In genomic region chr2:36103069-36103554, GRCm38 (mm10) we compare ENCODE assay signal across 10 mouse cellular contexts. TPM values are rescaled to one million over a fixed set of nuclear protein-coding genes. Genes with fewer than 3 reads are reported as not detected.
A peak's percentile ranks its signal among the peaks of the same experiment; 100 is the strongest.
DNase-seq lines count a peak whose midpoint lies in the region; ATAC-seq lines count a peak whose summit lies in the region.
"Had no signal": no experiment of that assay in that cellular context is flagged by ENCODE, and none has a peak within 500 bp of the region (broad histone marks: within the 10 kb centered on the region; RNA-seq: fewer than 3 reads in every experiment).

No protein-coding gene starts in this region.

- ATAC-seq in kidney, embryonic 14.5 days (ENCODE audit: low FRiP score, low TSS enrichment) = no peak
- no peak for ATAC-seq in embryonic facial prominence, embryonic 12.5 days (ENCODE audit: insufficient number of reproducible peaks, insufficient read depth, low FRiP score, low TSS enrichment)
- ATAC-seq in hindbrain, embryonic 13.5 days (ENCODE audit: low FRiP score) = no peak
- no peak for ATAC-seq in midbrain, embryonic 15.5 days (replicated peaks)
- no peak for ATAC-seq in activated CD4-positive, CD25-positive, alpha-beta regulatory T cell, adult 4 months

- H3K27me3 ChIP-seq in kidney, embryonic 14.5 days (ENCODE audit: control insufficient read depth, insufficient read depth, low read length) = peaks cover 93% of the 10 kb centered on the region
- H3K27me3 ChIP-seq in embryonic facial prominence, embryonic 12.5 days = peaks cover 91% of the 10 kb centered on the region
- peaks cover 99% of the 10 kb centered on the region for H3K27me3 ChIP-seq in hindbrain, embryonic 13.5 days
- peaks cover 87% of the 10 kb centered on the region for H3K27me3 ChIP-seq in midbrain, embryonic 15.5 days (replicated peaks)

- H3K9me3 ChIP-seq in kidney, embryonic 14.5 days (ENCODE audit: control insufficient read depth, low read length) = no peaks in the 10 kb centered on the region
- H3K9me3 ChIP-seq in embryonic facial prominence, embryonic 12.5 days = no peaks in the 10 kb centered on the region
- no peaks in the 10 kb centered on the region for H3K9me3 ChIP-seq in hindbrain, embryonic 13.5 days
- no peaks in the 10 kb centered on the region for H3K9me3 ChIP-seq in midbrain, embryonic 15.5 days

- peak overlapping the region; percentile 34; the same call in 1 of the 2 replicates for H3K9ac ChIP-seq in kidney, embryonic 14.5 days (ENCODE audit: low read depth, low read length)
- peak overlapping the region; percentile 88 for H3K9ac ChIP-seq in embryonic facial prominence, embryonic 12.5 days
- H3K9ac ChIP-seq in hindbrain, embryonic 13.5 days = no peak overlapping the region
- H3K9ac ChIP-seq in midbrain, embryonic 15.5 days = no peak overlapping the region
- H3K9ac ChIP-seq: liver, embryonic 14.5 days had no signal

- peaks cover 24% of the 10 kb centered on the region for H3K4me1 ChIP-seq in kidney, embryonic 14.5 days (ENCODE audit: control insufficient read depth, insufficient read depth, low read length)
- peaks cover 48% of the 10 kb centered on the region for H3K4me1 ChIP-seq in embryonic facial prominence, embryonic 12.5 days
- peaks cover 34% of the 10 kb centered on the region for H3K4me1 ChIP-seq in hindbrain, embryonic 13.5 days (replicated peaks)
- H3K4me1 ChIP-seq in midbrain, embryonic 15.5 days = peaks cover 31% of the 10 kb centered on the region

- H3K4me2 ChIP-seq in kidney, embryonic 14.5 days (replicated peaks; ENCODE audit: low read depth, low read length) = peak overlapping the region; percentile 83
- H3K4me2 ChIP-seq in embryonic facial prominence, embryonic 12.5 days (replicated peaks) = peak overlapping the region; percentile 77
- peak overlapping the region; percentile 40; the same call in 1 of the 2 replicates for H3K4me2 ChIP-seq in hindbrain, embryonic 13.5 days
- H3K4me2 ChIP-seq in midbrain, embryonic 15.5 days = peak overlapping the region; percentile 27; the same call in 1 of the 2 replicates

- peak overlapping the region; percentile 48 for H3K4me3 ChIP-seq in kidney, embryonic 14.5 days (ENCODE audit: low read length)
- peak overlapping the region; percentile 62 for H3K4me3 ChIP-seq in embryonic facial prominence, embryonic 12.5 days
- 0 out of 2 replicates have a peak overlapping the region, but pooled peaks have one; percentile 34 for H3K4me3 ChIP-seq in hindbrain, embryonic 13.5 days
- H3K4me3 ChIP-seq in midbrain, embryonic 15.5 days = peak overlapping the region; percentile 35; the same call in 1 of the 2 replicates

- 4% methylated on average over 21 of the region's 21 CpGs for WGBS in kidney, embryonic 14.5 days
- WGBS in embryonic facial prominence, embryonic 12.5 days = 2% methylated on average over 21 of the region's 21 CpGs
- WGBS in hindbrain, embryonic 13.5 days = under 1% methylated on average over 21 of the region's 21 CpGs
- WGBS in midbrain, embryonic 15.5 days = 1% methylated on average over 21 of the region's 21 CpGs

- H3K27ac ChIP-seq in kidney, embryonic 14.5 days (ENCODE audit: low read depth, low read length) = no peak overlapping the region
- peak overlapping the region; percentile 92 for H3K27ac ChIP-seq in embryonic facial prominence, embryonic 12.5 days
- no peak overlapping the region for H3K27ac ChIP-seq in hindbrain, embryonic 13.5 days
- no peak overlapping the region for H3K27ac ChIP-seq in midbrain, embryonic 15.5 days
- H3K27ac ChIP-seq: liver, embryonic 14.5 days had no signal

- no peak for DNase-seq in kidney, adult 9 months
- DNase-seq in testis, postnatal 14 days (ENCODE audit: low spot score) = no peak
- no peak for DNase-seq in gastrocnemius, postnatal 4 days (ENCODE audit: low spot score in 2 of 2)

- H3K36me3 ChIP-seq in kidney, embryonic 14.5 days (ENCODE audit: control insufficient read depth, insufficient read depth, low read length) = no peaks in the 10 kb centered on the region
- H3K36me3 ChIP-seq in embryonic facial prominence, embryonic 12.5 days = no peaks in the 10 kb centered on the region
- H3K36me3 ChIP-seq in hindbrain, embryonic 13.5 days = no peaks in the 10 kb centered on the region
- no peaks in the 10 kb centered on the region for H3K36me3 ChIP-seq in midbrain, embryonic 15.5 days (replicated peaks)

RNA-seq across cellular contexts. Expression of gene Lhx6, which starts 2.1 kb away (rescaled TPM):
- 1.6 and 3.0 TPM in 2 replicates for polyA plus RNA-seq in kidney, embryonic 14.5 days (2014; fragmentation: Nextera tagmentation; extraction: Ambion mirVana)
- polyA plus RNA-seq in embryonic facial prominence, embryonic 12.5 days (2016; fragmentation: Nextera tagmentation; extraction: Ambion mirVana) = 15.5 and 22.3 TPM in 2 replicates
- polyA plus RNA-seq in hindbrain, embryonic 13.5 days (2015; fragmentation: Nextera tagmentation; extraction: Ambion mirVana) = 0.73 and 0.78 TPM in 2 replicates
- polyA plus RNA-seq in midbrain, embryonic 15.5 days (2015; fragmentation: Nextera tagmentation; extraction: Ambion mirVana) = 4.5 and 5.2 TPM in 2 replicates
- polyA plus RNA-seq in activated CD4-positive, CD25-positive, alpha-beta regulatory T cell, adult 4 months (2017; shearing (Covaris generic)) = not detected
- 1 to 10 TPM; 6.5 to 8.0 TPM for total RNA-seq in gastrocnemius, postnatal 4 days (2021)
- total RNA-seq: common myeloid progenitor, adult 5-6 weeks had no signal

RNA-seq across cellular contexts. Expression of gene Mrrf, which starts 33.1 kb away (rescaled TPM):
- polyA plus RNA-seq in kidney, embryonic 14.5 days (2014; fragmentation: Nextera tagmentation; extraction: Ambion mirVana) = 33.1 and 33.7 TPM in 2 replicates
- 24.5 and 29.1 TPM in 2 replicates for polyA plus RNA-seq in embryonic facial prominence, embryonic 12.5 days (2016; fragmentation: Nextera tagmentation; extraction: Ambion mirVana)
- polyA plus RNA-seq in hindbrain, embryonic 13.5 days (2015; fragmentation: Nextera tagmentation; extraction: Ambion mirVana) = 23.8 and 27.2 TPM in 2 replicates
- 23.1 and 24.1 TPM in 2 replicates for polyA plus RNA-seq in midbrain, embryonic 15.5 days (2015; fragmentation: Nextera tagmentation; extraction: Ambion mirVana)
- 10 to 100 TPM in 1 of 2 experiments, 1 to 10 TPM in 1; 9.4 to 16.3 TPM for polyA plus RNA-seq in activated CD4-positive, CD25-positive, alpha-beta regulatory T cell, adult 4 months (2017; shearing (Covaris generic))
- 10 to 100 TPM; 24.0 to 25.4 TPM for total RNA-seq in gastrocnemius, postnatal 4 days (2021)

RNA-seq across cellular contexts. Expression of gene Rbm18, which starts 33.5 kb away (rescaled TPM):
- polyA plus RNA-seq in kidney, embryonic 14.5 days (2014; fragmentation: Nextera tagmentation; extraction: Ambion mirVana) = 62.1 and 77.1 TPM in 2 replicates
- polyA plus RNA-seq in embryonic facial prominence, embryonic 12.5 days (2016; fragmentation: Nextera tagmentation; extraction: Ambion mirVana) = 96.2 and 96.3 TPM in 2 replicates
- polyA plus RNA-seq in hindbrain, embryonic 13.5 days (2015; fragmentation: Nextera tagmentation; extraction: Ambion mirVana) = 142 and 148 TPM in 2 replicates
- polyA plus RNA-seq in midbrain, embryonic 15.5 days (2015; fragmentation: Nextera tagmentation; extraction: Ambion mirVana) = 146 and 147 TPM in 2 replicates
- 10 to 100 TPM; 47.5 to 55.6 TPM for polyA plus RNA-seq in activated CD4-positive, CD25-positive, alpha-beta regulatory T cell, adult 4 months (2017; shearing (Covaris generic))
- total RNA-seq in gastrocnemius, postnatal 4 days (2021) = 10 to 100 TPM; 33.6 to 36.8 TPM

RNA-seq across cellular contexts. Expression of gene Morn5, which starts 53.9 kb away (rescaled TPM):
- 0.87 TPM in 1 of 2 replicates, not detected in the other for polyA plus RNA-seq in kidney, embryonic 14.5 days (2014; fragmentation: Nextera tagmentation; extraction: Ambion mirVana)
- polyA plus RNA-seq in embryonic facial prominence, embryonic 12.5 days (2016; fragmentation: Nextera tagmentation; extraction: Ambion mirVana) = 0.24 and 0.56 TPM in 2 replicates
- polyA plus RNA-seq in hindbrain, embryonic 13.5 days (2015; fragmentation: Nextera tagmentation; extraction: Ambion mirVana) = 1.9 and 5.7 TPM in 2 replicates
- 2.0 and 3.7 TPM in 2 replicates for polyA plus RNA-seq in midbrain, embryonic 15.5 days (2015; fragmentation: Nextera tagmentation; extraction: Ambion mirVana)
- polyA plus RNA-seq in activated CD4-positive, CD25-positive, alpha-beta regulatory T cell, adult 4 months (2017; shearing (Covaris generic)) = not detected
- total RNA-seq in gastrocnemius, postnatal 4 days (2021) = not detected
- total RNA-seq: common myeloid progenitor, adult 5-6 weeks had no signal
- polyA plus RNA-seq: liver, embryonic 14.5 days had no signal

RNA-seq across cellular contexts. Expression of gene Ndufa8, which starts 53.9 kb away (rescaled TPM):
- 238 and 244 TPM in 2 replicates for polyA plus RNA-seq in kidney, embryonic 14.5 days (2014; fragmentation: Nextera tagmentation; extraction: Ambion mirVana)
- 185 and 199 TPM in 2 replicates for polyA plus RNA-seq in embryonic facial prominence, embryonic 12.5 days (2016; fragmentation: Nextera tagmentation; extraction: Ambion mirVana)
- 261 and 262 TPM in 2 replicates for polyA plus RNA-seq in hindbrain, embryonic 13.5 days (2015; fragmentation: Nextera tagmentation; extraction: Ambion mirVana)
- 290 and 315 TPM in 2 replicates for polyA plus RNA-seq in midbrain, embryonic 15.5 days (2015; fragmentation: Nextera tagmentation; extraction: Ambion mirVana)
- polyA plus RNA-seq in activated CD4-positive, CD25-positive, alpha-beta regulatory T cell, adult 4 months (2017; shearing (Covaris generic)) = 100 to 1,000 TPM; 194 to 234 TPM
- 100 to 1,000 TPM; 249 to 250 TPM for total RNA-seq in gastrocnemius, postnatal 4 days (2021)

Comparison
In these comparisons a context has a peak if more than half of its experiments do, and no peak if none do; other contexts are left out.
1. H3K4me2 ChIP-seq: peak in every context shown above with its lines; median percentile 83 in kidney, embryonic 14.5 days; 77 in embryonic facial prominence, embryonic 12.5 days; 40 in hindbrain, embryonic 13.5 days; 27 in midbrain, embryonic 15.5 days.
2. H3K9ac ChIP-seq: peak in kidney, embryonic 14.5 days (single experiment) and embryonic facial prominence, embryonic 12.5 days (single experiment); none in hindbrain, embryonic 13.5 days (single experiment) and midbrain, embryonic 15.5 days (single experiment).
3. Peak in every context shown above with its lines, with median percentiles within 50 percentile points of each other: H3K4me3 ChIP-seq.